Mouse (Mus musculus) kidney, adult 2 months (tissue): Measurements from ENCODE around the gene Rtbdn.

Experiments
- CTCF ChIP-seq: fragments of 200-500 bp; conservative IDR thresholded peaks from 2 replicates; pipeline ENCODE4 v1.5.1; 2011; ENCODE audit warnings: low read depth, mild to moderate bottlenecking, control low read depth, low read length, moderate library complexity, mixed read lengths; ENCODE audit not compliant: insufficient read depth, insufficient read length
- POLR2A ChIP-seq: fragments of 200-500 bp; IDR thresholded peaks from one replicate; pipeline ENCODE4 v1.6.1; 2011; ENCODE audit warnings: low read depth, low read length, control low read depth

DNA sequence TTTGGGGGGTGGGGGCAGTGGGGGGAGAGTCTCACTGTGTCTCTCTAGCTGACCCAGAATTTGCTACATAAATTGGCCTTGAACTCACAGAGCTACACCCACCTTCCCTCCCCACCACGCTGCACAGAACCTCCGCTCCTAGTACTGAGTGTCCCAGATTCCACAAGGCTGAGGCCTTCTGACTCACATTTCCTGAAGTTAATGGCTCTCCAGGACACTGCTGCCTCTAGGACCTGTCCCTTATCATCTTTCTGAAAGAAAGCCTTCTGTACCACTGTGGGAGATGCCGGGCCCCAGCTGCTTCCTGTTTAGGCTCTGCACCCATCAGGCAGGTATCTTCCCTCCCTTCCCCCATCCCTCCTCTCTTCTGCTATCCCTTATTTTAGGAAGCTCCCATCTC is 19.8 kb downstream of the Rtbdn start:
- TF ChIP-seq CTCF (no peak), POLR2A (no peak)
